Mouse (Mus musculus): ENCODE data around the gene Scgb3a1. TPM values are rescaled to one million over a fixed set of nuclear protein-coding genes. Genes with fewer than 3 reads are reported as not detected.

Scgb3a1 gene
- polyA plus RNA-seq, 1 experiment from 2014 or later, result not detected

GRCm38 (mm10) chr11:49662292-49662780 is 1.1 kb upstream of the Scgb3a1 start:
- Histone ChIP-seq H3K4me3 (no peak overlapping the region), H3K4me1 (no peaks in the 10 kb centered on the region)
- WGBS, result 57% methylated on average over 15 of the region's 15 CpGs

GRCm38 (mm10) chr11:49664262-49665140 is 1.1 kb downstream of the Scgb3a1 start:
- Histone ChIP-seq H3K4me2 (replicated peaks) (no peak overlapping the region), H3K27me3 (no peaks in the 10 kb centered on the region), H3K9me3 (no peaks in the 10 kb centered on the region), H3K27ac (replicated peaks) (no peak overlapping the region), H3K9ac (replicated peaks) (no peak overlapping the region), H3K4me3 (no peak overlapping the region), H3K36me3 (peaks cover 10% of the 10 kb centered on the region), H3K4me1 (no peaks in the 10 kb centered on the region)
- ATAC-seq (replicated peaks), result 0 out of 2 replicates have a peak, but pooled peaks have one; percentile 23
- WGBS, result 81% methylated on average over 12 of the region's 12 CpGs

More at GRCm38 (mm10) chr11:49662292-49662780, 1.1 kb upstream of the Scgb3a1 start:
- no peaks in the 10 kb centered on the region for H3K36me3 ChIP-seq
- H3K4me2 ChIP-seq (replicated peaks), result no peak overlapping the region
- H3K27ac ChIP-seq (replicated peaks), result no peak overlapping the region
- no peaks in the 10 kb centered on the region for H3K9me3 ChIP-seq
- no peak overlapping the region for H3K9ac ChIP-seq (replicated peaks)
- no peak for ATAC-seq (replicated peaks)
- no peaks in the 10 kb centered on the region for H3K27me3 ChIP-seq

- H3K36me3 ChIP-seq, result peaks cover 16% of the 10 kb centered on the region
- H3K27ac ChIP-seq (replicated peaks), result no peak overlapping the region
- WGBS, result 84% methylated on average over 4 of the region's 4 CpGs
- no peaks in the 10 kb centered on the region for H3K27me3 ChIP-seq
- ATAC-seq (replicated peaks), result no peak
- no peak overlapping the region for H3K4me2 ChIP-seq (replicated peaks)
- H3K4me1 ChIP-seq, result no peaks in the 10 kb centered on the region
- H3K9ac ChIP-seq (replicated peaks), result no peak overlapping the region
- no peaks in the 10 kb centered on the region for H3K9me3 ChIP-seq
- H3K4me3 ChIP-seq, result no peak overlapping the region
These were observed 2.1 kb downstream of the Scgb3a1 start for GRCm38 (mm10) chr11:49665462-49665861.

GRCm38 (mm10) chr11:49673433-49673832 is 10.0 kb downstream of the Scgb3a1 start:
- H3K27me3 ChIP-seq, result no peaks in the 10 kb centered on the region
- H3K4me3 ChIP-seq, result no peak overlapping the region
- H3K4me2 ChIP-seq (replicated peaks), result no peak overlapping the region
- no peak overlapping the region for H3K9ac ChIP-seq (replicated peaks)
- H3K36me3 ChIP-seq, result peaks cover 58% of the 10 kb centered on the region
- whole genome bisulfite sequencing, result 50% methylated on average over 3 of the region's 3 CpGs
- H3K27ac ChIP-seq (replicated peaks), result no peak overlapping the region
- no peak for ATAC-seq (replicated peaks)
- H3K9me3 ChIP-seq, result no peaks in the 10 kb centered on the region
- H3K4me1 ChIP-seq, result no peaks in the 10 kb centered on the region

- Histone ChIP-seq H3K4me2 (replicated peaks) (no peak overlapping the region), H3K27me3 (no peaks in the 10 kb centered on the region), H3K9me3 (no peaks in the 10 kb centered on the region), H3K36me3 (peaks cover 75% of the 10 kb centered on the region), H3K4me1 (no peaks in the 10 kb centered on the region), H3K27ac (replicated peaks) (no peak overlapping the region), H3K4me3 (no peak overlapping the region), H3K9ac (replicated peaks) (no peak overlapping the region)
- ATAC-seq (replicated peaks), result no peak
- 97% methylated on average over 12 of the region's 12 CpGs for WGBS
These were observed 21.0 kb downstream of the Scgb3a1 start for GRCm38 (mm10) chr11:49684237-49684973.

GRCm38 (mm10) chr11:49695013-49695412 is 31.6 kb downstream of the Scgb3a1 start:
- Histone ChIP-seq H3K27me3 (no peaks in the 10 kb centered on the region), H3K9ac (replicated peaks) (no peak overlapping the region), H3K4me2 (replicated peaks) (no peak overlapping the region), H3K4me3 (no peak overlapping the region), H3K27ac (replicated peaks) (no peak overlapping the region), H3K4me1 (peaks cover 5% of the 10 kb centered on the region; the same call in 1 of the 2 replicates), H3K9me3 (no peaks in the 10 kb centered on the region), H3K36me3 (peaks cover 17% of the 10 kb centered on the region)
- 95% methylated on average over 3 of the region's 3 CpGs for WGBS
- ATAC-seq (replicated peaks), result no peak

- no peak for ATAC-seq (replicated peaks)
These were observed 32.3 kb downstream of the Scgb3a1 start for GRCm38 (mm10) chr11:49695695-49696094.

GRCm38 (mm10) chr11:49696472-49696871 is 33.1 kb downstream of the Scgb3a1 start:
- Histone ChIP-seq H3K27ac (replicated peaks) (no peak overlapping the region), H3K4me3 (no peak overlapping the region), H3K27me3 (no peaks in the 10 kb centered on the region), H3K36me3 (peaks cover 23% of the 10 kb centered on the region), H3K9me3 (no peaks in the 10 kb centered on the region), H3K4me2 (replicated peaks) (no peak overlapping the region), H3K4me1 (no peaks in the 10 kb centered on the region), H3K9ac (replicated peaks) (no peak overlapping the region)
- WGBS, result 90% methylated on average over 2 of the region's 2 CpGs
- ATAC-seq (replicated peaks), result no peak

More at GRCm38 (mm10) chr11:49695695-49696094, 32.3 kb downstream of the Scgb3a1 start:
- H3K4me2 ChIP-seq (replicated peaks), result no peak overlapping the region
- H3K27me3 ChIP-seq, result no peaks in the 10 kb centered on the region
- H3K9me3 ChIP-seq, result no peaks in the 10 kb centered on the region
- H3K36me3 ChIP-seq, result peaks cover 17% of the 10 kb centered on the region
- no peaks in the 10 kb centered on the region for H3K4me1 ChIP-seq
- 89% methylated on average over 2 of the region's 2 CpGs for WGBS
- H3K4me3 ChIP-seq, result no peak overlapping the region
- no peak overlapping the region for H3K9ac ChIP-seq (replicated peaks)
- H3K27ac ChIP-seq (replicated peaks), result no peak overlapping the region

GRCm38 (mm10) chr11:49697779-49698178 is 34.4 kb downstream of the Scgb3a1 start:
- Histone ChIP-seq H3K9me3 (no peaks in the 10 kb centered on the region), H3K27ac (replicated peaks) (no peak overlapping the region), H3K4me3 (no peak overlapping the region), H3K27me3 (no peaks in the 10 kb centered on the region), H3K9ac (replicated peaks) (no peak overlapping the region), H3K36me3 (peaks cover 26% of the 10 kb centered on the region), H3K4me1 (no peaks in the 10 kb centered on the region), H3K4me2 (replicated peaks) (no peak overlapping the region)
- WGBS, result 96% methylated on average over 5 of the region's 5 CpGs
- no peak for ATAC-seq (replicated peaks)

- no peaks in the 10 kb centered on the region for H3K27me3 ChIP-seq
- no peaks in the 10 kb centered on the region for H3K4me1 ChIP-seq
- H3K9ac ChIP-seq (replicated peaks), result no peak overlapping the region
- no peak overlapping the region for H3K4me3 ChIP-seq
- 94% methylated on average over 1 of the region's 1 CpGs for WGBS
- H3K27ac ChIP-seq (replicated peaks), result no peak overlapping the region
- peaks cover 30% of the 10 kb centered on the region for H3K36me3 ChIP-seq
- no peak overlapping the region for H3K4me2 ChIP-seq (replicated peaks)
- ATAC-seq (replicated peaks), result no peak
- H3K9me3 ChIP-seq, result no peaks in the 10 kb centered on the region
These were observed 35.7 kb downstream of the Scgb3a1 start for GRCm38 (mm10) chr11:49699079-49699478.

GRCm38 (mm10) chr11:49702014-49702413 is 38.6 kb downstream of the Scgb3a1 start:
- H3K27me3 ChIP-seq, result no peaks in the 10 kb centered on the region
- H3K9me3 ChIP-seq, result no peaks in the 10 kb centered on the region
- H3K36me3 ChIP-seq, result peaks cover 43% of the 10 kb centered on the region
- 98% methylated on average over 8 of the region's 8 CpGs for WGBS
- no peak overlapping the region for H3K4me2 ChIP-seq (replicated peaks)
- H3K27ac ChIP-seq (replicated peaks), result no peak overlapping the region
- H3K9ac ChIP-seq (replicated peaks), result no peak overlapping the region
- no peaks in the 10 kb centered on the region for H3K4me1 ChIP-seq
- H3K4me3 ChIP-seq, result no peak overlapping the region
- ATAC-seq (replicated peaks), result no peak

- H3K4me2 ChIP-seq (replicated peaks), result no peak overlapping the region
- H3K9me3 ChIP-seq, result no peaks in the 10 kb centered on the region
- ATAC-seq (replicated peaks), result no peak
- no peak overlapping the region for H3K4me3 ChIP-seq
- 86% methylated on average over 8 of the region's 8 CpGs for WGBS
- H3K9ac ChIP-seq (replicated peaks), result no peak overlapping the region
- peaks cover 36% of the 10 kb centered on the region for H3K36me3 ChIP-seq
- peaks cover 18% of the 10 kb centered on the region for H3K4me1 ChIP-seq
- no peaks in the 10 kb centered on the region for H3K27me3 ChIP-seq
- no peak overlapping the region for H3K27ac ChIP-seq (replicated peaks)
These were observed 41.4 kb downstream of the Scgb3a1 start for GRCm38 (mm10) chr11:49704804-49705203.
